Mouse (Mus musculus): ENCODE measurements around the gene 2700049A03Rik. TPM values are rescaled to one million over a fixed set of nuclear protein-coding genes. Genes with fewer than 3 reads are reported as not detected.
"Not testable (repeated sequence)": the region's sequence is repeated elsewhere in the genome, so short reads cannot be mapped to it uniquely, and the experiment has no call there.

Gene 2700049A03Rik
- 18.0 and 20.9 TPM in 2 replicates for total RNA-seq (2014; fragmentation: Nextera tagmentation)
- total RNA-seq (2017): 11.8 and 17.8 TPM in 2 replicates

DNA sequence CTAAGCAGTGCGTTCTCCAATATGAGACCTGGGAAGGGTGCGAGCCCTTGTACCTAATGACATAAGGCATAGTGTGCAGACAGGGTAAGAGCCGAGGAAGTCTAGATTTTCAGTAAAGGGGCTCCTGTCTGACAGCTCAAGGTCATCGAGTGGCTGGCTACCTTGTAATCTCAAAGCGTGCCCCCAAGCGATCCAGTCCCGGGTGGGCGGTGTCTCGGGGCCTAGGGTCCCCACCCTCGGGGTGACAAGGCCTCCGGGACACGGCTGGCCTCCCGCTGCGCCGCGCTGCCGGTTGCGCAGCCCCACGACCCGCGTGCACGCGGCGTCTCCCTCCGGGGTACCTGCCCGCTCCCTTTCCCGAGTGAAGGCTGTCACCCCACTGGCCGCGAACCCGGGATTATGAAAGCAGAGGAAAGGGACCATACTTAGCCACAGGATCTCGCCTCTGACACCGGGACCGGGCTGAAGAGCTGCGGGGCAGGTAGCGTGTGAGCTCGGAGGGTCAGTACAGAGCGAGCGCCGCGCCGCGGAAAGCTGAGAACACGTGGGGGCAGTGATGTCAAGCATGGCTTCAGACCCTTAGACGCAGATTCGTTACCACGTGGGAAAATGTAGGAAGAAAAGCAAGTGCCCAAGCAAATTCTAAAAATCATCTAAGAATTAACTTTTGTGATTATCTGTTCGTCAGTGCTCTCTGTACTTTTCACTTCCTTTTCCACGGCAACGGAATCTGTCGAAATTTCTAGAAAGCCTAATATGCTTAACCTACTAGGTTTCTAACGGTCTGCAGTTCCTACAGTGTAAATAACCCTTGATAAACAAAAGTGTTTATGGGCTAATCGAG is at the start of gene 2700049A03Rik, which contains the start of gene Timm9:
Gene 2700049A03Rik, plus strand, starts transcription at position 719 of the 844 bp plus-strand sequence.
Gene Timm9, minus strand, starts transcription at position 555 of the 844 bp plus-strand sequence.
- ATAC-seq (replicated peaks; ENCODE audit: poor library complexity, severe bottlenecking): peak; percentile 83

GRCm38 (mm10) chr12:71104275-71104674 is 32.4 kb upstream of the 2700049A03Rik start:
- ATAC-seq (replicated peaks; ENCODE audit: poor library complexity, severe bottlenecking): not testable (repeated sequence)

DNA sequence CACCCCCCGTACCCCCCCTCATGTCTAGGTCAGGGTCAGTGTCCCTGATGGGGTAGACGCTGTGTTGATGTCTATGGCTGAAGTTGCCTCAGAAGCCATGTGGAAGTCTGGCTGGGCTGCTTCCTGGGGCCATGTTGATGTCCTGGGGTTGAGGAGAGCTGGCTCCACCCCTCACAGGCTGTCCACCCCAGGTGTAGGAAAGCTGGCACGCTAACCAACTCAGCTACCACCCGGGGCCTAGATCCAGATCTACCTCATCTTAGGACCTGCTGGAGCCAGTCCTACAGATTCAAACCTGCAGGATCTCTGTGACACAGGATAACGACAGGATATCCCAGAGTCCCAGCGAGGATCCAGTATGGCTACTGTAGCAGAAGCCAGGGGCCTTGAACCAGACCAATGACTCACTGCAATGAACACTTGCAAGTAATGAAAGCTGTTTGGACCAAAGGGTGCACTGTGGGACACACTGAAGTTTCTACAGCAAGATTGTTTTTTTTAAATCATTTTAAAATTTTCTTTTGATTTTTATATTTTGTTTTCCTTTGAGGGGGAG is 29.4 kb upstream of the 2700049A03Rik start:
- ATAC-seq (replicated peaks; ENCODE audit: poor library complexity, severe bottlenecking): no peak

DNA sequence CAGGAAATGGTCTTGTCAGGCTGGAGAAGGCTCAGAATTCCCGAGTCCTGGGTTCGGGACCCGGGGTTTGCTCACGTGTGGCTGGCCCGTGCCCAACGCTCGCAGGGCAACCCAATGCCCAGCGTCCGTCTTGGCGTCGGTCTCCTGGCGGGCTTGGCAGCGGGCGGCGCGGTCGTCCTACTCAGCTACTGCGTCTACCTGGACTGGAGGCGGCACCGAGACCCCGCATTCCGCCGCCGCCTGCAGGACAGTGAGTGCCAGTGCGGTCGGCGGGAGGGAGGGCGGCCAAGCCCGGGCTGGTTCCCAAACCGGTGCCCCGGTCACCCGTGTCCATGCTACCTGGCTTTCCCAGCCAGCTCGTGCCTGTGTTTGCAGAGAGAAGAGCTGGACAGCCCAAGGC is 25.3 kb upstream of the 2700049A03Rik start, which contains the start of gene Tomm20l:
Gene Tomm20l, plus strand, starts transcription at position 98 of the 400 bp plus-strand sequence.
- peak; percentile 60 for ATAC-seq (replicated peaks; ENCODE audit: poor library complexity, severe bottlenecking)

GRCm38 (mm10) chr12:71113074-71113473 is 23.6 kb upstream of the 2700049A03Rik start:
- ATAC-seq (replicated peaks; ENCODE audit: poor library complexity, severe bottlenecking): no peak

- peak; percentile 98 for ATAC-seq (replicated peaks; ENCODE audit: poor library complexity, severe bottlenecking)
Measured at GRCm38 (mm10) chr12:71113675-71114288, 22.9 kb upstream of the 2700049A03Rik start.

GRCm38 (mm10) chr12:71116411-71116810 is 20.2 kb upstream of the 2700049A03Rik start:
- ATAC-seq (replicated peaks; ENCODE audit: poor library complexity, severe bottlenecking): no peak

DNA sequence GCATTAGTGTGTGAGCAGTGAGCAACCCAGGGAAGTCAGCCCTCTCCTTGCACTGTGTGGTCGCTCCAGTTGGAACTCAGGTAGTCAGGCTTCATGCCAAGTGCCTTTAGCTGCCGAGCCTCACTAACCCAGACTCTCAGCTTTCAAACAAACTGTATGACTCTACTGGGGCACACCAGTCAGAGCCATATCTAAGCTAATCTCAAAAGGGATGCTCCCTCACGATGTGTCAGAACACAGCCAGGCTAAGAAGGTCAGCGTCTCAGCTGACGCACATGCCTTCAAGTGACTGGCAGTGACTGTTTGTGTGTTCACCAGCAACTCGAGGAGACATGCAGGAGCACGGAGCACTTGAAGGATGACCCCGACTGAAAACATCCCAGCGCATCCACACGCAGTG is 13.9 kb upstream of the 2700049A03Rik start:
- no peak for ATAC-seq (replicated peaks; ENCODE audit: poor library complexity, severe bottlenecking)

- ATAC-seq (replicated peaks; ENCODE audit: poor library complexity, severe bottlenecking): no peak
Measured at GRCm38 (mm10) chr12:71123286-71123685, 13.4 kb upstream of the 2700049A03Rik start.

DNA sequence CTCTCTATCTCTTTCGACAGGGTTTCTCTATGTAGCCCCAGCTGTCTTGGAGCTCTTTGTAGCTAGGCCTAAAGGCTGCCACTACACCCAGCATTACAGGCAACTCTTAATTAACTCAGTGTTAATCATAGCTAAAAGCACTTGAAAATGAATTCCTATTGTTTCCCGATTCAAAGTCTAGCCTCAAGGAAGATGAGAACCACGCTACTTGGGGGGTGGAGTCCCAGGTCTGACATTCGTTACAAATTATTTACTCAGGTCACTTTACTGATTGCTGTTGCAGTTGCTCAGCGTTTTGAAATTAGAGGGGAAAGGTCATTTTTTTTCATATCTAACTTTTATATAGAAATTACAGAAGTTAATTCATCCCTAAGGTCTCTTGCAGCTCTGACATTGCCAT is 1.1 kb upstream of the 2700049A03Rik start:
- no peak for ATAC-seq (replicated peaks; ENCODE audit: poor library complexity, severe bottlenecking)

GRCm38 (mm10) chr12:71136974-71137491 is 385 bp downstream of the 2700049A03Rik start:
- peak; percentile 84 for ATAC-seq (replicated peaks; ENCODE audit: poor library complexity, severe bottlenecking)

DNA sequence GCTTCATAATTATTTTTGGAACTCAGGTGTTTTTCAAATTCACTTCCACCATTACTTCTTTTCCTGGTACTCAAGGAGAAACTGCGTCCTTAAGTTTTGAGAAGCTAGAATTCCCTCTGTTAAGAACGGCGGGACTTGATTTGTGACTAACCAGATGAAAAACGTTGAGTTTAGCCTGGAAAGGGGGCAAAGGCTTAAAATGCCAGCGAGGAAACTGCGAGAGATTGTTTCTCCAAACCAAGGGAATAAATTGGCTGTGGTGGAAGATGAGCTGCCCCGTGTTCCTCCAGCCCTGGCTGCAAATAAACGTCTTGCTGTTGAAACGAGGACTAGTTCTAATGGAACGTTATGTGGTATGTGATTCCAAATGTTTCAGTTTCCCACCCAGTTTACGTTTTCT is 1.0 kb downstream of the 2700049A03Rik start:
- ATAC-seq (replicated peaks; ENCODE audit: poor library complexity, severe bottlenecking): no peak

- ATAC-seq (replicated peaks; ENCODE audit: poor library complexity, severe bottlenecking): no peak
Measured at GRCm38 (mm10) chr12:71139258-71139828, 2.7 kb downstream of the 2700049A03Rik start.

- no peak for ATAC-seq (replicated peaks; ENCODE audit: poor library complexity, severe bottlenecking)
Measured at GRCm38 (mm10) chr12:71141189-71141588, 4.5 kb downstream of the 2700049A03Rik start.

GRCm38 (mm10) chr12:71147641-71148040 is 11.0 kb downstream of the 2700049A03Rik start:
- 0 out of 2 replicates have a peak, but pooled peaks have one; percentile 30 for ATAC-seq (replicated peaks; ENCODE audit: poor library complexity, severe bottlenecking)

DNA sequence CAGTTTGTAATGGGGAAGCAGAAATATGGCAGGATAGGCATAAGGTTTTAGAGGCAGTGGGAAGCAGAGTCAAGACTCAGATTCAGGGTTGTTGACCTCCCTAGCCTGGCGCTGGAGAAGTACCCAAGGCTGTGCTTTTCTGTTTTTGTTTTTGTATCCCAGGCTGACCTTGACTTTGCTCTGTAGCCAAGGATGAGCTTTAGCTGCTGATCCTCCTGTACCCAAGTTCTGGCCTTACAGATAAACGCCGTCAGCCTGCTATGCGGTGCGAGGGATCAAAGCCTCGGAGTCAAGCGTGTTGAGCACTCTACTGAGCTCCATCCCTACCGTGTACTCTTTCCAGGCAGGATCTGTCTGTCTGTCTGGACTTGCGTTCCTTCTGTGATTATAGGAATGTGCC is 12.2 kb downstream of the 2700049A03Rik start:
- no peak for ATAC-seq (replicated peaks; ENCODE audit: poor library complexity, severe bottlenecking)

DNA sequence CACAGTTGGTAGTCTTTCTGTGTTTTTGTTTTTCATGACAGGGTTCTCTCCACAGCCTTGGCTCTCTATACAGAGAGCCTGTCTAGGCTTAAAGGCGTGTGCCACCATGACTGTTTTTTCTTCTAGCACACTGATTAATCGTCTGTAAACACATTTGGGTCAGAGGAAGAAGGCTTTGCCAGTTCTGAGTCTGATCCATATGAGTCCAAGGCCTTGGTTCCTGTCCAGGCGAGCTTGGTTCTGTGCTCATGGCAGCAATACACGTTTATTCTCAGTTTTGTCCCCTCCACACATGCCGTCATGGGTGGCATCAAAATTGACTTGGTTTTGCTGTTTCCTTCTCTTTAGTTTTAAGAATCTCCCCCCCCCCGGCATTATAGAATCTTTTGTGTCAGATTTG is 12.8 kb downstream of the 2700049A03Rik start:
- no peak for ATAC-seq (replicated peaks; ENCODE audit: poor library complexity, severe bottlenecking)

- ATAC-seq (replicated peaks; ENCODE audit: poor library complexity, severe bottlenecking): no peak
Measured at GRCm38 (mm10) chr12:71150167-71150566, 13.5 kb downstream of the 2700049A03Rik start.

- no peak for ATAC-seq (replicated peaks; ENCODE audit: poor library complexity, severe bottlenecking)
Measured at GRCm38 (mm10) chr12:71154979-71155378, 18.3 kb downstream of the 2700049A03Rik start.

- no peak for ATAC-seq (replicated peaks; ENCODE audit: poor library complexity, severe bottlenecking)
Measured at GRCm38 (mm10) chr12:71157974-71158373, 21.3 kb downstream of the 2700049A03Rik start.

Data from granulocyte monocyte progenitor cell, adult 5-6 weeks (primary cell).